Mouse (Mus musculus) left cerebral cortex, adult 8-10 months (tissue): ENCODE measurements around the gene Slc35e1. TPM values are rescaled to one million over a fixed set of nuclear protein-coding genes. Genes with fewer than 3 reads are reported as not detected.

Experiments used
- DNase-seq, 2 experiments: peaks; one replicate each; pipeline ENCODE4 v3.0.0; 2022; ENCODE audit warnings: low spot score in 2 of 2
- total RNA-seq, 4 experiments: library from RNA; stranded (reverse); gene quantifications; 2 replicates each; pipeline ENCODE4 v1.2.4; 2022

Slc35e1 gene
- total RNA-seq, 4 experiments from 2014 or later: 51.8 to 54.0 (median 52.8) TPM

DNA sequence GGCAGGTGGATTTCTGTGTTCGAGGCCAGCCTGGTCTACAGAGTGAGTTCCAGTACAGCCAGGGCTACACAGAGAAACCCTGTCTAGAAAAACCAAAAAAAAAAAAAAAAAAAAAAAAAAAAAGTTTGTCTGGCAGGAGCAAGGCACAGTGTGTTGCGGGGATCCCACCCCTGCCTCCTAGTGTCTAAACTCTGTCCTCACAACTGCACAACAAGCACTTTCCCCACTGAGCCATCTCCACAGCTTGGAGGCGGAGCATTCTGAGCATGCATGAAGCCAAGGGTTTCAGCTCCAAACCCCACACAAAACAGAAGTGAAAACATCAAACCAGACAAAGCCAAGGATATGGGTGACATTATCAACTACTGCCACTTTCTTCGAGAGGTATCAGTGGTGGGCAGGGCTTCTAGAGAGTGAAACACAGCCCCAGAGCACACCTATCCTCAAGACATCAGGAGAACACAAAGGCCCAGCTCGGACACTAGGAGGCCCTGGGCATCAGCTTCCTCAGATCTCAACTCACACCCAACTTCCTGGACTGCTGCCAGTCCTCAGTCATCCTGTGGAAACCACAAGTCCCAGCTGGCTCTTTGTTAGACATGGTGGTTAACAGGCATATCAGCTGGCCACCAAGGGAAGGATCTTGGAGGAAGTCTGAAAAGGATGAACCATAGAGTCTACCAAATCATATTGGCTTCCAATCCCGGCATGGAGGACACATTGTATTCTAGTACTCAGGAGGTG lies 6.8 kb downstream of the Slc35e1 start:
- DNase-seq: no peak

DNA sequence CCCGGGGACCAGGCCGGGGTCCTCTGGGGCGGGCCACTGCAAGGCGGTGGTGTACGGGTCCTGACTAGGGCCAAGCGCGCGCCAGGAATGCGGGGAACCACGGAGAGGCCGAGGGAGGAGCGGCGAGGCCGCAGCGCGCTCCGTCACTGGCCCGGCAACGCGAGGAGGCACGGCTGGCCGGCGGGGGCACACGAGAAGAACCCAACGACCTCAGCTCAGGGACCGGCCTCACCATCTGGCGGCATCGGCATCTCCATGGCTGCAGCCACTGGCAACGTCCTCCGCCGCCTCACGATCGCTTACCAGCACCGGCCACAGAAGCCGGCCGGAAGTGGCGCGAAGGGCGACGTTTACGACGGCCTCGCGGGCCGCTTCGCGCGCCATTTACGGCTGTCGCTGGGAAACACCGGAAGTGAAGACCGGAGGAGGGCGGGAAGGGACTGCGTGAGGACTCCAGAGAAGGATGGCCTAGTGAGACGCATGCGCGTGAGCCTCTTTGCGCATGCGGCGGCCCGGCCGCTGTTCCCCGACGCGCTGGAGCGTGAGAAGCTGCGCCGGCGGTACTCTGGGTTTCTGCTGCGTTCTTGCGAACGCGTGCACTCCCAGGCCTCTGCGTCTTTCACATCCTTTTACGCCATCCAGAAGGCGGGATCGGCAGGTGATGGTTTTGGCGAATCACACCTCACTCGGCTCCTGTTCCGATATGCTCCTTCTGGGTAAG lies 17.4 kb downstream of the Slc35e1 start, which contains the start of gene Cherp:
Gene Cherp (minus strand): TSS at position 401 of the 721 bp plus-strand sequence.
- peak; percentile 91 to 98 for DNase-seq

DNA sequence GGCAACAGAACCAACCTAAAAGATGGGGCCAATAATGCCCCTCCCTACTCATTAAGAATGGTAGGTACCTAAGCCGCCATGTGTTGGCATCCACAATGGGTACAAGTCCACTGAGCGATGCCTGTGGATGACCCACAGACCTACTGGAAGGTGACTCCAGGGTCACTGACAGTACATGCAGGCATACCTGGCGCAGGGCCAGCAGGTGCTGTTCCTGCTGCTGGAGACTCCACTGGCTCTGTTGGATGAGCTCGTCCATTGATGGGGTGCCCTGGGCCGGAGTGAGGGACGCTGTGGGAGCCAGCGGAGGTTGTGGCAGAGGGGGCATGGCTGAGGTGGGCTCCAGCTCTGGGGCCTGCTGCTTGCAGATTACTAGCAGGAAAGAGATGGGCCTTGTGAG lies 21.7 kb downstream of the Slc35e1 start:
- DNase-seq: no peak

GRCm38 (mm10) chr8:72469984-72470383 lies 22.4 kb downstream of the Slc35e1 start:
- no peak for DNase-seq

- DNase-seq: no peak
Observed at GRCm38 (mm10) chr8:72469243-72469642, 23.2 kb downstream of the Slc35e1 start.

DNA sequence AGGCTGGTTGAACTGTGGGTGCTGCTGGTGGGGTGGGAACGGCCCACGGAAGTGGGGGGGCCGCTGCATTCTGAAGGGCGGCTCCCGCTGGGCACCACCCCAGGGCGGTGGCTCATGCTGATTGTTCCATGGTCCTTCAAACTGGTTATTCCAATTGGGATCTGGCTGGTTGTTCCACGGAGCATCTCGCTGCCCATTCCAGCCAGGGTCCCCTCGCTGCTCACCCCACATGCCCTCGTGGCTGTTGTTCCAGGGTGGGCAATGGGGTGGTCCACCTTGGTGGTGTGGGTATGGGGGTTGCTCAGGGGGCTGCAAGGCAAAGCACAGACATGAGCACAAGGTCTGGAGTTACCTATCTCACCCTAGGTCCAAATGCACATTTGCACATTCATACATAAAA lies 28.2 kb downstream of the Slc35e1 start:
- DNase-seq: no peak

DNA sequence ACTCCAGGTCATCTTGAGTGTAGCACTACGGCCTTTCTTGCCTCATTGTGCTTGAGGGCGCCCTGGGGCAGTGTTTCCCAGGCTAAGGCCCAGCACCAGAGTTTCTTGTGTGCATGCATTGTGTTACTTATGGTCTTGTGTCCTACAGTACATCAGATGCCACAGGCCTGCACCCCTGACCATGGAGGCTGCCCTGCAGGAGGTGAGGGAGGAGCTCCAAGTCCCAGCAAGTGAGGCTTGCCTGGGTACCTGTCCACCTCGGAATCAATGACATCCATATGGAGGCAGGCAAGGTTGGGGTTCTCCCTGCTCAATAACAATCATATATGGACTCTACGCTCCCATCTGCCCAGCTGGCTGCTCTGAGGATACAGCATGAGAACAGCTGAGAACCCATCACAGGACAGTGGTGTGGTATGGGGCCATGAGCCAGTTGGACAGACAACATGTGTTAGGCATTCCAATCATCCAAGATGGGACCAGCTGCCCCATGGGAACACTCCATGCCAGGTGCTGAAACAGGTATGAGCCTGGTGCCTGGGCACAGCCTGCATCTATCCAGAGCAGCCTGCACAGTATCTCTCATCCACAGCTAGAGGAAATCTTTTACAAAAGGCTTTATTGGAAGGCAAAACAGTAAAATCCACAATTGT lies 32.4 kb downstream of the Slc35e1 start:
- DNase-seq: no peak

DNA sequence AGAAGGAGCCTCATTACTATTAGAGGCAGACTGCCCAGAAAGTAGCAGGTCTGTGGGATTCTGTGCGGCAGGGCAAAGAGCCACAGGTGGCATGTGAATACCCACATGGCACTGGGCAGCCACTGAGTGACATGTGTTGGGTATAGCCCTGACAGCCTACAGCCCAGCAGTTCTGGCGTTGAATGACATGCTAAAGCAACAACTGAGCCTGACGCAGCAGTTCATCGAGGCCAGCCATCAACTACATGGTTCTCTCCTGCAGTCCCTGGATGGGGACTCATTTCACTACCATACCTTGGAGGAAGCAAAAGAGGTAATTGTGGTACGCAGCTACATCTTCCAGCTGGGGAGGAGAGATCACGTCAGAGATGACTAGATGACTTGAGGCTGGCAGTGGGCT lies 34.0 kb downstream of the Slc35e1 start:
- DNase-seq: no peak

GRCm38 (mm10) chr8:72457806-72458205 lies 34.6 kb downstream of the Slc35e1 start:
- no peak for DNase-seq

GRCm38 (mm10) chr8:72455317-72455716 lies 37.1 kb downstream of the Slc35e1 start:
- no peak for DNase-seq

DNA sequence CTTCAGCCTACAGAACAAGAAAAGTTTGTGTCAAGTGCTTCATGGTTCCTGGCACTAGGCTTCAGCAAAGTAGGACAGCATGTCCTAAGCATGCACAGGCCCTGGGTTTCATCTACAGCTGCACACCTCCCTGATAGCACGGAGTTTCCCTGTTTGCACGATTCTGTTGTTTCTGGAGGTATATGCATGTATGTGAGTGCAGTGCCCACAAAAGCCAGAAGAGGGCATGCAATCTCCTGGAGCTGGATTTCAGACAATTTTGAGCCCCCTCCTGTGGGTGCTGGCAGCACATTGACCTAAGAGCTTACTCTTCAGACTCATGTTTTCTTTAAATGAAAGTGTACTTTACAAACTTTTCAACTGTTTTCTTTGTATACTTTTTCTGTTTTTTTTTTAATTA lies 38.5 kb downstream of the Slc35e1 start:
- DNase-seq: no peak

DNA sequence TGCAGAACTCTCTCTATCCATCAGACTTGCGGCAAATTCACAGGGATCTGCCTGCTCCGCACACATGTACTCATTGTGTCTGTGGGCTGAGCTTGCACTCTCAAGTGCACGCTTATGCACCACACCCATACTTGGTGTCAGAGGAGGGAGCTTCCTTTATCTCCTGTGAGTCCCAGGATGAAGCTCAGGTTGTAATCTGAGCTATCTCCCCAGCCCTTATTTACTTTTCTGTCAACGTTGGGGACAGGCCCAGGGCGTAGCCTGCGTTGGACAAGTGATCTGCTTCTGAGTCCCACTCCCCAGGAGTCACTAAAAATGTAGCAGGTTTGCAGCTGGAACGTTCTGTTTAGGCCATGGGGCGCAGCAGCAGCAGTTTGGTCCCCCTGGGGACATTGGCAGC lies 40.9 kb downstream of the Slc35e1 start:
- no peak for DNase-seq

DNA sequence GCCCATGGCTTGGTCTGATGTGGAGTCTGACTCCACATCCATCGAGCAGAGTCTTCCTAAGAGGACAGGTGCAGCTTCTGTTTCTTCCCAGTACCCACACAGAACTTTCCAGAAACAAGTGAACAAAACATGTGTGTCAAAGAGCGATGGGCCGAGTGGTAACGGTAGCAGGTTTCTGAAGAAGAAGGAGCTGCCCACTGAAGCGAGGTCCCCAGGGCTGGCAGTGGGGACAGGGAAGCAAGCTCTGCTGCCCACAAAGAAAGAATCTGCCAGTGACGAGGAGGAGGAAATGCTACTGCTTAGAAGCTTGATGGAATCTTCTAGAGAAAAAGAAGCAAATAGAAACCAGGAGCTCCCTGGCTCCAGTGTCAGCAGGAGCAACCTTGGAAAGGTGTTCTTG lies 47.3 kb downstream of the Slc35e1 start:
- DNase-seq: no peak

- DNase-seq: no peak
Observed at GRCm38 (mm10) chr8:72443994-72444350, 48.4 kb downstream of the Slc35e1 start.

DNA sequence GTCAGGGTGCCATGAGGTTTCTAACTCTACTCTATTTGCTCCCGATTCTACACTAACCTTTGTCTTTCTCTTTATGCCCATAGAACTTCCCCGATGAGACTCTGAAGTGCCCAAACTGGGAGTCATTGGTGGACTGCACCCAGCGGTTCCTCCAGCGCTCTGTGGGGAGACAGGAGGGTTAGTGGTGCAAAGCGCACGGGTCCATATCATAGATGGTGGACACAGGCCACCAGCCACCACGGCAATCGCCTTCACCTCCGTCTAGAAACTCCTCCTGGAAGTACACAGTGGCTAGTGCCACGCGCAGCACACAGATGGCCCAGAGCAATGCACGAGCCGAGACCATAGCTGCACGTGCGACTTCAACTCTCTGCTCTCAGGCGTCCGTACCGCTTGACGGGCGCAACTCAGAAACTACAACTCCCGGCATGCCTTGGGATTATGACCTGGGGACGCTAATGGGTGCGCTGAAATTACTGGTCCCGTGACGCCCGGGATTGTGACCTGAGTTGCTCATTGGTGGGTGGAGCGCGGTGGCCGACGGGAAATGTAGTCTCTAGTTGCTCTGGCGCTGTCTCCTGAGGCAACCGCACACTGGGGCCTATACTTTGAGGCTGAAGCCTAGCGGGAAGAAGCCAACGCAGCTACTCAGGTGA lies 48.9 kb downstream of the Slc35e1 start, which contains the start of the genes Calr3 and 1700030K09Rik:
Gene Calr3 (minus strand): TSS at position 533 of the 656 bp plus-strand sequence.
Gene 1700030K09Rik (plus strand): TSS at position 543 of the 656 bp plus-strand sequence.
- DNase-seq: peak; percentile 95 to 98

GRCm38 (mm10) chr8:72438248-72439015 lies 54.0 kb downstream of the Slc35e1 start:
- DNase-seq: no peak

- DNase-seq: no peak
Observed at GRCm38 (mm10) chr8:72434952-72435351, 57.5 kb downstream of the Slc35e1 start.
